Mouse (Mus musculus): Measurements from ENCODE around the gene 3110082I17Rik.

The 3110082I17Rik gene

GRCm38 (mm10) chr5:139448025-139448424 is 12.3 kb downstream of the 3110082I17Rik start:
- Histone ChIP-seq H3K27me3 (ENCODE audit: insufficient read depth, low read length) (no peaks in the 10 kb centered on the region), H3K9me3 (ENCODE audit: low read length) (no peaks in the 10 kb centered on the region), H3K4me3 (replicated peaks; ENCODE audit: low read length) (no peak overlapping the region), H3K36me3 (ENCODE audit: insufficient read depth, low read length) (peaks cover 67% of the 10 kb centered on the region), H3K4me1 (replicated peaks; ENCODE audit: low read depth, low read length) (peaks cover 56% of the 10 kb centered on the region)
- no peak for TF ChIP-seq CTCF (conservative IDR thresholded peaks at IDR 0.05; ENCODE audit: low read length)
- TF ChIP-seq POU5F1 (IDR thresholded peaks at IDR 0.05; ENCODE audit: borderline replicate concordance, low read length): no peak
- no peak for TF ChIP-seq NANOG (IDR thresholded peaks at IDR 0.05; ENCODE audit: borderline replicate concordance, low read length)

GRCm38 (mm10) chr5:139445258-139445657 is 15.1 kb downstream of the 3110082I17Rik start:
- no peak overlapping the region for H3K4me3 ChIP-seq (replicated peaks; ENCODE audit: low read length)
- TF ChIP-seq POU5F1 (IDR thresholded peaks at IDR 0.05; ENCODE audit: borderline replicate concordance, low read length): no peak
- no peak for TF ChIP-seq NANOG (IDR thresholded peaks at IDR 0.05; ENCODE audit: borderline replicate concordance, low read length)
- no peak for TF ChIP-seq CTCF (conservative IDR thresholded peaks at IDR 0.05; ENCODE audit: low read length)
- H3K9me3 ChIP-seq (ENCODE audit: low read length): no peaks in the 10 kb centered on the region

GRCm38 (mm10) chr5:139442962-139443361 is 17.4 kb downstream of the 3110082I17Rik start:
- peaks cover 58% of the 10 kb centered on the region for H3K4me1 ChIP-seq (replicated peaks; ENCODE audit: low read depth, low read length)
- H3K9me3 ChIP-seq (ENCODE audit: low read length): no peaks in the 10 kb centered on the region
- H3K4me3 ChIP-seq (replicated peaks; ENCODE audit: low read length): no peak overlapping the region
- H3K27me3 ChIP-seq (ENCODE audit: insufficient read depth, low read length): no peaks in the 10 kb centered on the region
- peaks cover 52% of the 10 kb centered on the region for H3K36me3 ChIP-seq (ENCODE audit: insufficient read depth, low read length)
- TF ChIP-seq NANOG (IDR thresholded peaks at IDR 0.05; ENCODE audit: borderline replicate concordance, low read length) (no peak), POU5F1 (IDR thresholded peaks at IDR 0.05; ENCODE audit: borderline replicate concordance, low read length) (no peak), CTCF (conservative IDR thresholded peaks at IDR 0.05; ENCODE audit: low read length) (no peak)

More at GRCm38 (mm10) chr5:139445258-139445657, 15.1 kb downstream of the 3110082I17Rik start:
- peaks cover 69% of the 10 kb centered on the region for H3K36me3 ChIP-seq (ENCODE audit: insufficient read depth, low read length)
- peaks cover 52% of the 10 kb centered on the region for H3K4me1 ChIP-seq (replicated peaks; ENCODE audit: low read depth, low read length)
- H3K27me3 ChIP-seq (ENCODE audit: insufficient read depth, low read length): no peaks in the 10 kb centered on the region

GRCm38 (mm10) chr5:139442428-139442827 is 17.9 kb downstream of the 3110082I17Rik start:
- H3K27me3 ChIP-seq (ENCODE audit: insufficient read depth, low read length): no peaks in the 10 kb centered on the region
- TF ChIP-seq POU5F1 (IDR thresholded peaks at IDR 0.05; ENCODE audit: borderline replicate concordance, low read length) (no peak), NANOG (IDR thresholded peaks at IDR 0.05; ENCODE audit: borderline replicate concordance, low read length) (no peak), CTCF (conservative IDR thresholded peaks at IDR 0.05; ENCODE audit: low read length) (no peak)
- H3K9me3 ChIP-seq (ENCODE audit: low read length): no peaks in the 10 kb centered on the region
- H3K4me1 ChIP-seq (replicated peaks; ENCODE audit: low read depth, low read length): peaks cover 62% of the 10 kb centered on the region
- peaks cover 50% of the 10 kb centered on the region for H3K36me3 ChIP-seq (ENCODE audit: insufficient read depth, low read length)
- H3K4me3 ChIP-seq (replicated peaks; ENCODE audit: low read length): no peak overlapping the region

- TF ChIP-seq POU5F1 (IDR thresholded peaks at IDR 0.05; ENCODE audit: borderline replicate concordance, low read length): no peak
- no peak for TF ChIP-seq NANOG (IDR thresholded peaks at IDR 0.05; ENCODE audit: borderline replicate concordance, low read length)
- TF ChIP-seq CTCF (conservative IDR thresholded peaks at IDR 0.05; ENCODE audit: low read length): no peak
- H3K4me1 ChIP-seq (replicated peaks; ENCODE audit: low read depth, low read length): peaks cover 58% of the 10 kb centered on the region
- H3K4me3 ChIP-seq (replicated peaks; ENCODE audit: low read length): no peak overlapping the region
- H3K9me3 ChIP-seq (ENCODE audit: low read length): no peaks in the 10 kb centered on the region
- peaks cover 47% of the 10 kb centered on the region for H3K36me3 ChIP-seq (ENCODE audit: insufficient read depth, low read length)
- no peaks in the 10 kb centered on the region for H3K27me3 ChIP-seq (ENCODE audit: insufficient read depth, low read length)
These were observed 18.7 kb downstream of the 3110082I17Rik start for GRCm38 (mm10) chr5:139441726-139442018.

- Histone ChIP-seq H3K9me3 (ENCODE audit: low read length) (no peaks in the 10 kb centered on the region), H3K27me3 (ENCODE audit: insufficient read depth, low read length) (no peaks in the 10 kb centered on the region), H3K4me1 (replicated peaks; ENCODE audit: low read depth, low read length) (peaks cover 58% of the 10 kb centered on the region), H3K4me3 (replicated peaks; ENCODE audit: low read length) (no peak overlapping the region), H3K36me3 (ENCODE audit: insufficient read depth, low read length) (peaks cover 46% of the 10 kb centered on the region)
- TF ChIP-seq POU5F1 (IDR thresholded peaks at IDR 0.05; ENCODE audit: borderline replicate concordance, low read length): no peak
- TF ChIP-seq NANOG (IDR thresholded peaks at IDR 0.05; ENCODE audit: borderline replicate concordance, low read length): no peak
- no peak for TF ChIP-seq CTCF (conservative IDR thresholded peaks at IDR 0.05; ENCODE audit: low read length)
These were observed 19.2 kb downstream of the 3110082I17Rik start for GRCm38 (mm10) chr5:139440926-139441725.

GRCm38 (mm10) chr5:139440451-139440850 is 19.9 kb downstream of the 3110082I17Rik start:
- Histone ChIP-seq H3K4me3 (replicated peaks; ENCODE audit: low read length) (no peak overlapping the region), H3K4me1 (replicated peaks; ENCODE audit: low read depth, low read length) (peaks cover 58% of the 10 kb centered on the region), H3K9me3 (ENCODE audit: low read length) (no peaks in the 10 kb centered on the region), H3K36me3 (ENCODE audit: insufficient read depth, low read length) (peaks cover 48% of the 10 kb centered on the region), H3K27me3 (ENCODE audit: insufficient read depth, low read length) (no peaks in the 10 kb centered on the region)
- TF ChIP-seq NANOG (IDR thresholded peaks at IDR 0.05; ENCODE audit: borderline replicate concordance, low read length) (no peak), CTCF (conservative IDR thresholded peaks at IDR 0.05; ENCODE audit: low read length) (no peak), POU5F1 (IDR thresholded peaks at IDR 0.05; ENCODE audit: borderline replicate concordance, low read length) (no peak)

- TF ChIP-seq NANOG (IDR thresholded peaks at IDR 0.05; ENCODE audit: borderline replicate concordance, low read length): no peak
- no peak for TF ChIP-seq POU5F1 (IDR thresholded peaks at IDR 0.05; ENCODE audit: borderline replicate concordance, low read length)
- no peak for TF ChIP-seq CTCF (conservative IDR thresholded peaks at IDR 0.05; ENCODE audit: low read length)
- H3K27me3 ChIP-seq (ENCODE audit: insufficient read depth, low read length): no peaks in the 10 kb centered on the region
- H3K4me3 ChIP-seq (replicated peaks; ENCODE audit: low read length): no peak overlapping the region
These were observed 21.9 kb downstream of the 3110082I17Rik start for GRCm38 (mm10) chr5:139438440-139438839.

More at GRCm38 (mm10) chr5:139438440-139438839, 21.9 kb downstream of the 3110082I17Rik start:
- H3K9me3 ChIP-seq (ENCODE audit: low read length): no peaks in the 10 kb centered on the region
- H3K36me3 ChIP-seq (ENCODE audit: insufficient read depth, low read length): peaks cover 59% of the 10 kb centered on the region
- H3K4me1 ChIP-seq (replicated peaks; ENCODE audit: low read depth, low read length): peaks cover 59% of the 10 kb centered on the region
